Mouse (Mus musculus) myocyte (in vitro differentiated cells): Measurements from ENCODE around the gene Pafah2. TPM values are rescaled to one million over a fixed set of nuclear protein-coding genes. Genes with fewer than 3 reads are reported as not detected.

ENCODE experiments used
- H3K27me3 ChIP-seq: one replicate; pipeline ENCODE4 v1.6.1; 2011; ENCODE audit not compliant: control insufficient read depth, insufficient read depth, insufficient read length
- H3K36me3 ChIP-seq: one replicate; pipeline ENCODE4 v1.6.1; 2011; ENCODE audit not compliant: control insufficient read depth, insufficient read depth
- H3K4me2 ChIP-seq: one replicate; pipeline ENCODE4 v1.6.1; 2011; ENCODE audit warnings: low read depth, control low read depth
- H3K4me3 ChIP-seq: one replicate; pipeline ENCODE4 v1.5.1; 2011; ENCODE audit warnings: mild to moderate bottlenecking, control low read depth, moderate library complexity
- H3K79me2 ChIP-seq: one replicate; pipeline ENCODE4 v1.6.1; 2011; ENCODE audit not compliant: control insufficient read depth, insufficient read depth
- H3ac ChIP-seq: one replicate; pipeline ENCODE4 v1.6.1; 2011; ENCODE audit not compliant: control insufficient read depth, insufficient read length
- CEBPB ChIP-seq: IDR thresholded peaks from 2 replicates; pipeline ENCODE4 v1.6.1; 2011; ENCODE audit warnings: mild to moderate bottlenecking, moderate library complexity; ENCODE audit not compliant: poor library complexity, insufficient read depth, severe bottlenecking
- E2F4 ChIP-seq: IDR thresholded peaks from one replicate; pipeline ENCODE4 v1.6.1; 2011; ENCODE audit warnings: mild to moderate bottlenecking, control low read depth, moderate library complexity; ENCODE audit not compliant: insufficient read depth
- MAX ChIP-seq: IDR thresholded peaks from one replicate; pipeline ENCODE4 v1.6.1; 2011; ENCODE audit warnings: low read depth, mild to moderate bottlenecking, control low read depth
- MYOD1 ChIP-seq, 3 experiments: IDR thresholded peaks; one replicate each; pipeline ENCODE4 v1.6.1; 2011; ENCODE audit warnings: control low read depth in 2 of 3, low read depth in 2 of 3, mild to moderate bottlenecking in 2 of 3, moderate library complexity in 1 of 3; ENCODE audit not compliant: insufficient read length in 2 of 3, control insufficient read depth in 1 of 3
- MYOG ChIP-seq, 3 experiments: IDR thresholded peaks; one replicate each; pipeline ENCODE4 v1.6.1; 2011; ENCODE audit warnings: control low read depth in 2 of 3, low read depth in 2 of 3, mild to moderate bottlenecking in 2 of 3; ENCODE audit not compliant: insufficient read length in 2 of 3, control insufficient read depth in 1 of 3, insufficient read depth in 1 of 3
- POLR2A ChIP-seq: IDR thresholded peaks from one replicate; pipeline ENCODE4 v1.6.1; 2011; ENCODE audit warnings: low read depth, mild to moderate bottlenecking, control low read depth, moderate library complexity; ENCODE audit not compliant: insufficient read length
- POLR2AphosphoS2 ChIP-seq: IDR thresholded peaks from one replicate; pipeline ENCODE4 v1.6.1; 2011; ENCODE audit warnings: low read depth, control low read depth; ENCODE audit not compliant: insufficient read length
- REST ChIP-seq: IDR thresholded peaks from one replicate; pipeline ENCODE4 v1.6.1; 2011; ENCODE audit warnings: mild to moderate bottlenecking, control low read depth, moderate library complexity; ENCODE audit not compliant: insufficient read depth, insufficient read length
- SRF ChIP-seq: IDR thresholded peaks from one replicate; pipeline ENCODE4 v1.6.1; 2011; ENCODE audit warnings: low read depth; ENCODE audit not compliant: control insufficient read depth, insufficient read length
- TCF12 ChIP-seq: IDR thresholded peaks from one replicate; pipeline ENCODE4 v1.6.1; 2011; ENCODE audit warnings: mild to moderate bottlenecking, control low read depth; ENCODE audit not compliant: poor library complexity, insufficient read depth, severe bottlenecking
- TCF3 ChIP-seq: IDR thresholded peaks from one replicate; pipeline ENCODE4 v1.6.1; 2011; ENCODE audit warnings: low read depth, control low read depth; ENCODE audit not compliant: insufficient read length
- USF1 ChIP-seq: IDR thresholded peaks from one replicate; pipeline ENCODE4 v1.6.1; 2011; ENCODE audit warnings: low read depth, mild to moderate bottlenecking, control low read depth, moderate library complexity
- polyA plus RNA-seq: library from polyadenylated mRNA; unstranded; fragments of >200 nt; fragmentation: generic; extraction: Trizol; gene quantifications from one replicate; pipeline ENCODE4 v1.2.1, GENCODE M21; 2012; ENCODE audit warnings: missing spikeins

Gene Pafah2
- polyA plus RNA-seq, 1 experiment: 7.1 TPM

DNA sequence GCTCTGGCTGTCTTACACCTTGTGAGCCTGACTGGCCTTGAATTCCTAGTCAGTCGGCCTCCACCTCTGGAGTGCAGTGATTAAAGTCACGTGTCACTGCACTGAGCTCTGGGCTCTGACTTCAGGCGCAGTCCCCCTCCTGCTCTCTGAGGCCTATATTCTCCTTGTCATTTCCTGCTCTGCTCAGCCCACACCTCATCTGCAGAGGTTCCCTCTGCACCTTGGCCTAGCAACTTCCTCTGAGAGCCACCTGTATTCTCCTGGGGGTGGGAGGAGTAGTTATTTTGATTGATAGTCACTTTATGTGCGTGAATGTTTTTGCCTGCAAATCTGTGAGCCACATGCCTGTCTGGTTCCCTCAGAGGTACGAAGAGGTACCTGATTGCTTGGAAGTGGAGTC, 34.9 kb upstream of the Pafah2 start:
- Histone ChIP-seq H3K4me2 (no peak overlapping the region), H3K36me3 (no peaks in the 10 kb centered on the region), H3K4me3 (no peak overlapping the region), H3K27me3 (peaks cover 13% of the 10 kb centered on the region), H3K79me2 (no peaks in the 10 kb centered on the region), H3ac (no peak overlapping the region)
- TF ChIP-seq TCF3 (no peak), USF1 (no peak), POLR2AphosphoS2 (no peak), REST (no peak), MYOD1 (IDR thresholded peaks at IDR 0.05; ENCODE audit: control insufficient read depth in 1 of 3, insufficient read length in 2 of 3, low read depth in 2 of 3) (no peak), E2F4 (no peak), POLR2A (no peak), SRF (no peak), TCF12 (no peak), CEBPB (no peak)

DNA sequence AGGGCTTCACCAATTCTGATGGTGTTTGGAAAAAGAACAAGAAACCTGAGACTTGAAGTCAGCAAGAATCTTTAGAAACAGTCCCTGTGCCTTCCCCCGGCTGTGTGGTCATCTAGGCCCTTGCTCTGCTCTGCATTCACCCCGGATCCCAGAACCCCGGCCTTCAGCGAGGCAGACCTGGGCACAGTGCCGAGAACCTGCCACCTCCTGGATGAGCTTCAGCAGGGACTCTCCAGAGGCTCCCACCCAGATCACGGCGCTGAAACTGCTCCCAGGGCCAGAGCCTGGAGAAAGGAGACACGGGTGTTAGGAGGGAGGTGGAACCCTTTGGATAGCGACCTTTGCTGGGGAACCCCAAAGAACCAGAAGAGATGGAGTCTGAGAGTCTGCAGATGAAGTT, 34.0 kb upstream of the Pafah2 start:
- Histone ChIP-seq H3K79me2 (no peaks in the 10 kb centered on the region), H3K36me3 (no peaks in the 10 kb centered on the region), H3K4me2 (no peak overlapping the region), H3K4me3 (no peak overlapping the region), H3K27me3 (peaks cover 13% of the 10 kb centered on the region), H3ac (no peak overlapping the region)
- TF ChIP-seq REST (no peak), E2F4 (no peak), POLR2A (no peak), MAX (no peak), TCF3 (no peak), USF1 (no peak), SRF (no peak), CEBPB (no peak), TCF12 (no peak), MYOG (IDR thresholded peaks at IDR 0.05; ENCODE audit: control insufficient read depth in 1 of 3, insufficient read depth in 1 of 3, insufficient read length in 2 of 3, low read depth in 2 of 3) (no peak), MYOD1 (IDR thresholded peaks at IDR 0.05; ENCODE audit: control insufficient read depth in 1 of 3, insufficient read length in 2 of 3, low read depth in 2 of 3) (no peak), POLR2AphosphoS2 (no peak)

DNA sequence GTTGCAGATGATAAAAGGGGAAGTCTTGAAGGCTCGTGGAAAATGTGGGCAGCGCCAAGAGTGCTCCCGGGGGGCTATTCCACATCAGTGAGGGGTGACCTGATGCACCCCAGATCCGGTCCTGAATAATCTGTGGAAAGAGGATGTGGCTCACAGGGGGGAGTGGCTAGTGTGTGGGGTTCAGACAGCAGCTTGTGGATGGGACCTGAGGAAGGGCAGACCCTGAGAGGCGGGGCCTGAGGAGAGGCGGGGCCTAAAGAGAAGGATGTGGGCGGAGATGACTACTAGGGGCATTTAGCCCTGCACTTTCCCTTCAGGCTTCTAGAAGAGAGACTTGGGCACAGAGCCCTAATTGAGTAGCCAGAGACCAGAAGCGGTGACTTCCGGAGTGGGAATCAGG, 33.5 kb upstream of the Pafah2 start:
- Histone ChIP-seq H3ac (no peak overlapping the region), H3K4me3 (no peak overlapping the region), H3K36me3 (no peaks in the 10 kb centered on the region), H3K79me2 (no peaks in the 10 kb centered on the region), H3K27me3 (peaks cover 13% of the 10 kb centered on the region), H3K4me2 (no peak overlapping the region)
- TF ChIP-seq E2F4: no peak
- no peak for TF ChIP-seq TCF12
- no peak for TF ChIP-seq POLR2A
- TF ChIP-seq USF1: no peak
- no peak for TF ChIP-seq MYOD1 (IDR thresholded peaks at IDR 0.05; ENCODE audit: control insufficient read depth in 1 of 3, insufficient read length in 2 of 3, low read depth in 2 of 3)
- no peak for TF ChIP-seq REST
- no peak for TF ChIP-seq MAX
- TF ChIP-seq POLR2AphosphoS2: no peak
- TF ChIP-seq TCF3: no peak
- TF ChIP-seq CEBPB: no peak

DNA sequence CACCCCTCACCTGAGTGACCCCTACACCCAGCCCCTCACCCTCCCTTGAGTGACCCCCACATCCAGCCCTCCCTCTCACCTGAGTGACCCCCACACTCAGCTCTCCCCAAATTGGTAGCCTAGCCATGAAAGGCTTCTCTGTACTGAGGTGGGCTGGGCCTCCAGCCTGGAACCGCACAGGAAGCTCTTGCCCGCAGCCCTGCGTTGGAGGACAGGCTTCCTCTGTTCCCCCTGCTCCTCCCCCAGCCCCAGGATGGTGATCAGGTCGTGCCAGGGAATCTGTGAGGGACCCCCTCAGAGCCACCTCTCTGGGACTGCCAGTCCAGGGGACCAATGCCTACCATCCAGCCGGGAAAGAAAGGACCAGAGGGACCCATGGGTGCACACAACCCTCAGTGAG, 30.8 kb upstream of the Pafah2 start:
- H3ac ChIP-seq: no peak overlapping the region
- H3K4me2 ChIP-seq: no peak overlapping the region
- no peaks in the 10 kb centered on the region for H3K79me2 ChIP-seq
- H3K27me3 ChIP-seq: peaks cover 9% of the 10 kb centered on the region
- no peaks in the 10 kb centered on the region for H3K36me3 ChIP-seq
- no peak overlapping the region for H3K4me3 ChIP-seq
- TF ChIP-seq MYOG (IDR thresholded peaks at IDR 0.05; ENCODE audit: control insufficient read depth in 1 of 3, insufficient read depth in 1 of 3, insufficient read length in 2 of 3, low read depth in 2 of 3) (no peak), E2F4 (no peak), REST (no peak), MAX (no peak)

DNA sequence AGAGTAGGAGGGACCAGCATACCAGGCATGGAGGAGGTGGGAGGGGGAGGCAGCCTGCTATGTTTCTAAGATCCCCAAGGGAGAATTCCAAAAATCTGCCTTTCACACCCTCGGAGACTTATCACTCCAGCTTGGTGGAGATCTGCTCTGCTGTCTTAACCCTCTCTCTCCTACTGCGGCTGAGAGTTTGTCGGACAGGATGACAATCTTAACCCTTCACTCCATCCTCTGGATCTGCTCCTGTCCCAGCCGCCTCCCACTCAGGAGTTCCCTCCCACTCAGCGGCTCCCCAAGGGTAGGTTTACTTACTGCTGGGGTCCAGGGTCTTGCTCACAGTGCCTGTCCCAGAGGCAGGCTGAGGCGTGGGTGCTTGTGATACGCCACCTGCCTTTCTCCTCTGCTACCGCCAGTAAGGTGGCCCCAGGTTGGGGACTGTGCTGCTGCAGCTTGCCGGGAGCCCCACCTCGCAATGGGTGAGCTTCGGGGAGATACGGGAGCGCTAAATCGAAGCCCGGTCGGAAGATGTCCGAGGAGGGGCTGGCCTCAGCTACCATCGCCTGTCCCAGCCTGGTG, 25.4 kb upstream of the Pafah2 start:
- TF ChIP-seq MYOG (IDR thresholded peaks at IDR 0.05; ENCODE audit: control insufficient read depth in 1 of 3, insufficient read depth in 1 of 3, insufficient read length in 2 of 3, low read depth in 2 of 3) (no peak), USF1 (no peak), TCF12 (no peak), E2F4 (no peak), POLR2A (no peak), MAX (no peak), CEBPB (no peak), SRF (no peak), TCF3 (no peak), REST (no peak), MYOD1 (IDR thresholded peaks at IDR 0.05; ENCODE audit: control insufficient read depth in 1 of 3, insufficient read length in 2 of 3, low read depth in 2 of 3) (no peak), POLR2AphosphoS2 (no peak)
- H3K4me2 ChIP-seq: peak overlapping the region; percentile 95
- H3ac ChIP-seq: peak overlapping the region; percentile 54
- peaks cover 15% of the 10 kb centered on the region for H3K27me3 ChIP-seq
- no peaks in the 10 kb centered on the region for H3K36me3 ChIP-seq
- peak overlapping the region; percentile 68 for H3K4me3 ChIP-seq
- H3K79me2 ChIP-seq: no peaks in the 10 kb centered on the region
